Mouse (Mus musculus) spleen, postnatal 4 days (tissue): Measurements from ENCODE around the gene Grhl3.
"Not testable (repeated sequence)": the region's sequence is repeated elsewhere in the genome, so short reads cannot be mapped to it uniquely, and the experiment has no call there.

Experiments used
- DNase-seq, 2 experiments: peaks; one replicate each; pipeline ENCODE4 v3.0.0; 2022; ENCODE audit warnings: low spot score in 2 of 2

Grhl3 gene

GRCm38 (mm10) chr4:135573251-135573808 is at the start of gene Grhl3:
Gene Grhl3, minus strand, starts transcription at chr4:135573630.
- DNase-seq = no peak

GRCm38 (mm10) chr4:135622290-135622689 is 48.9 kb upstream of the Grhl3 start:
- no peak for DNase-seq

GRCm38 (mm10) chr4:135620461-135620860 is 47.0 kb upstream of the Grhl3 start:
- no peak for DNase-seq

- DNase-seq = peak in 1 of 2 experiments; percentile 31
Observed at GRCm38 (mm10) chr4:135617783-135618470, 44.5 kb upstream of the Grhl3 start.

- DNase-seq = no peak
Observed at GRCm38 (mm10) chr4:135617038-135617437, 43.6 kb upstream of the Grhl3 start.

- DNase-seq = not testable (repeated sequence)
Observed at GRCm38 (mm10) chr4:135615307-135615706, 41.9 kb upstream of the Grhl3 start.

GRCm38 (mm10) chr4:135609986-135610385 is 36.6 kb upstream of the Grhl3 start:
- DNase-seq = no peak

GRCm38 (mm10) chr4:135607979-135608885 is 34.8 kb upstream of the Grhl3 start:
- DNase-seq = no peak

- no peak for DNase-seq
Observed at GRCm38 (mm10) chr4:135606271-135606670, 32.8 kb upstream of the Grhl3 start.

GRCm38 (mm10) chr4:135601530-135601929 is 28.1 kb upstream of the Grhl3 start:
- no peak for DNase-seq

GRCm38 (mm10) chr4:135599497-135600182 is 26.2 kb upstream of the Grhl3 start:
- no peak for DNase-seq

- no peak for DNase-seq
Observed at GRCm38 (mm10) chr4:135598998-135599397, 25.6 kb upstream of the Grhl3 start.

- DNase-seq = no peak
Observed at GRCm38 (mm10) chr4:135597571-135597970, 24.1 kb upstream of the Grhl3 start.

GRCm38 (mm10) chr4:135595943-135596342 is 22.5 kb upstream of the Grhl3 start:
- no peak for DNase-seq

- DNase-seq = no peak
Observed at GRCm38 (mm10) chr4:135591610-135592304, 18.3 kb upstream of the Grhl3 start.

GRCm38 (mm10) chr4:135591086-135591485 is 17.7 kb upstream of the Grhl3 start:
- DNase-seq = no peak

GRCm38 (mm10) chr4:135584838-135585237 is 11.4 kb upstream of the Grhl3 start:
- DNase-seq = no peak

- DNase-seq = no peak
Observed at GRCm38 (mm10) chr4:135581222-135581910, 7.9 kb upstream of the Grhl3 start.

GRCm38 (mm10) chr4:135579695-135580094 is 6.3 kb upstream of the Grhl3 start:
- DNase-seq = no peak

GRCm38 (mm10) chr4:135578490-135578889 is 5.1 kb upstream of the Grhl3 start:
- no peak for DNase-seq
